Mouse (Mus musculus) testis, adult 2 months (tissue): ENCODE measurements around the gene Rgs10. TPM values are rescaled to one million over a fixed set of nuclear protein-coding genes. Genes with fewer than 3 reads are reported as not detected.

ENCODE experiments used
- H3K27ac ChIP-seq: fragments of 200-500 bp; 2 replicates; pipeline ENCODE4 v1.5.1; 2012; ENCODE audit warnings: low read depth, low read length; ENCODE audit not compliant: control insufficient read depth, insufficient read depth
- H3K27me3 ChIP-seq: fragments of 200-500 bp; 2 replicates; pipeline ENCODE4 v1.6.1; 2012; ENCODE audit warnings: mild to moderate bottlenecking, low read length, moderate library complexity; ENCODE audit not compliant: control insufficient read depth, insufficient read depth
- H3K36me3 ChIP-seq: fragments of 200-500 bp; 2 replicates; pipeline ENCODE4 v1.6.1; 2012; ENCODE audit warnings: mild to moderate bottlenecking, low read length; ENCODE audit not compliant: control insufficient read depth, insufficient read depth
- H3K4me1 ChIP-seq: fragments of 200-500 bp; 2 replicates; pipeline ENCODE4 v1.6.1; 2012; ENCODE audit warnings: low read length; ENCODE audit not compliant: control insufficient read depth, insufficient read depth
- H3K4me3 ChIP-seq: fragments of 200-500 bp; 2 replicates; pipeline ENCODE4 v1.5.1; 2012; ENCODE audit warnings: low read depth, mild to moderate bottlenecking, low read length, moderate library complexity, mixed read lengths; ENCODE audit not compliant: control insufficient read depth
- CTCF ChIP-seq: fragments of 200-500 bp; IDR thresholded peaks from 2 replicates; pipeline ENCODE4 v1.5.1; 2012; ENCODE audit warnings: low read depth, mild to moderate bottlenecking, inconsistent platforms, low read length, moderate library complexity; ENCODE audit not compliant: control insufficient read depth, insufficient read depth, insufficient replicate concordance
- POLR2A ChIP-seq: fragments of 200-500 bp; IDR thresholded peaks from 2 replicates; pipeline ENCODE4 v1.6.1; 2012; ENCODE audit warnings: low read depth, mild to moderate bottlenecking, inconsistent platforms, low read length, moderate library complexity; ENCODE audit not compliant: control insufficient read depth
- polyA plus RNA-seq: library from polyadenylated mRNA; depleted of rRNA; stranded (reverse); fragments of >200 nt; gene quantifications from 2 replicates; pipeline ENCODE4 v1.2.3, GENCODE M21; 2012; rRNA removed

The Rgs10 gene
- polyA plus RNA-seq, 1 experiment = 50.4 TPM

DNA sequence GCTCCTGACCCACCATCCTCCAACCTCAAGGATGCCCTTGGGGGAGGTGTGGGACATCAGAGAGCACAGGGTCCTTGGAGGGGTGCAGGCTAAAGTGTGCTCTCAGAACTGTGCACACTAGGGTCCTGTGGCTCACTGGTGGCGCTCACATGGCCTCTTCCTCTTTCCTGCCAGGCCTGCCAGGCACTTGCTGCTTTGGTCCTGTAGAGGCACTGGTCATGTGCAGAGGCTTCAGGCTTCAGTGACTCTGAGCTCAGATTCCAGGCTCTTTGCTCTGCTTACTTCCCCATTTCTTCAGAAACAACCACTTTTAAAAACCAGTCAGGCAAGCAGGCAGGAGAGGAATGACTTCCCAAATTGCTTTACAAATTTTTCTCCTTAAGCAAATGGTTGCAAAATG, 85.7 kb downstream of the Rgs10 start:
- TF ChIP-seq POLR2A (no peak), CTCF (no peak)
- Histone ChIP-seq H3K27me3 (no peaks in the 10 kb centered on the region), H3K27ac (no peak overlapping the region), H3K4me1 (no peaks in the 10 kb centered on the region), H3K4me3 (no peak overlapping the region), H3K36me3 (no peaks in the 10 kb centered on the region)

DNA sequence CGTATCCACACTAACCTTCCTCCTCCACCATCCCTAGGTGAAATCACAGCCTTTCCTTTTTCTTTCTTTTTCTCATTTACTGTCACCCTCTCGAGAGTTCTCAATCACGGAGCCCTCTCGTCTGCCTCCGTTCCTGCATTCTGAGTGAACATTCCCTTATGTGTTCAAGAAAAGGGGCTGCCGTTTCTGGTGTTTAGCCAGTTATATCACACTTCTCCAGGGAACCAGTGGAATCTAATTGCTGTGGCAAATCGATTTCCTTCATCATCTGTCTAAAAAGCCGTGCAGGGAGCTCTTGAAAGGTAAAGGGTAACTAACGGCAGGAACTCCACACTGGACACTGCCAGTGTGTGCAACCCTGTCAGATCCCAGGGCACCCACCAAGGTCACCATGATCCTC, 87.6 kb downstream of the Rgs10 start:
- H3K27ac ChIP-seq = no peak overlapping the region
- H3K4me3 ChIP-seq = no peak overlapping the region
- TF ChIP-seq CTCF (no peak), POLR2A (no peak)
- H3K36me3 ChIP-seq = no peaks in the 10 kb centered on the region
- no peaks in the 10 kb centered on the region for H3K27me3 ChIP-seq
- H3K4me1 ChIP-seq = no peaks in the 10 kb centered on the region

DNA sequence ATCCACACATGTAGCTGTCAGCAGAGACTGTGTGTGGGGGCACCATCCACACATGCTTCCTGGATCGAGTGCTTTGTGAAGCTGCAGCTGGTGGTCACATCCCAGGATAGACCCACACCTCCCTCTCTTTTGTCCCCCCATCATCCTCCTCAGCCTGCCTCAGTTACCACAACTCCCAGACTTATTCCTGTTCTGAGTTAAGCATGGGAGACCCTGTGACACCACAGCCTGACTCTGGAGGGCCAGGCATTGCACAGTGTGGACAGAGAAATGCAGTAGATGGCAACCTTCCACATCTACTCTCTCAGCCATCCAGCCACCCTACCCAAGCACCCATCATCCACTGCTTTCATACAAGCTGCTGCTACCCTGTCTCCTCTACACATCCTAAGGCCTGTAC, 93.6 kb downstream of the Rgs10 start:
- Histone ChIP-seq H3K27me3 (no peaks in the 10 kb centered on the region), H3K4me3 (no peak overlapping the region), H3K36me3 (no peaks in the 10 kb centered on the region), H3K4me1 (no peaks in the 10 kb centered on the region), H3K27ac (no peak overlapping the region)
- TF ChIP-seq CTCF = no peak

Other genes starting within 250 kb of the Rgs10 start
- gene Cox6a2, start 212.4 kb downstream of the Rgs10 start, polyA plus RNA-seq = 0.35 and 0.52 TPM in 2 replicates
- gene Armc5, start 181.4 kb downstream of the Rgs10 start, polyA plus RNA-seq = 11.4 and 12.1 TPM in 2 replicates
- gene 9130023H24Rik, start 180.7 kb downstream of the Rgs10 start, polyA plus RNA-seq = 8.1 and 9.5 TPM in 2 replicates
- 3.7 and 5.2 TPM in 2 replicates for gene Tgfb1i1, start 171.9 kb downstream of the Rgs10 start, polyA plus RNA-seq
- 1.2 and 2.0 TPM in 2 replicates for gene Slc5a2, start 153.1 kb downstream of the Rgs10 start, polyA plus RNA-seq
- 10.0 and 10.8 TPM in 2 replicates for gene BC017158, start 120.6 kb downstream of the Rgs10 start, polyA plus RNA-seq
- gene Tial1, start 43.0 kb upstream of the Rgs10 start, polyA plus RNA-seq = 32.1 and 36.0 TPM in 2 replicates
- 18.1 and 21.1 TPM in 2 replicates for gene Bag3, start 104.9 kb upstream of the Rgs10 start, polyA plus RNA-seq
- 1.4 and 1.5 TPM in 2 replicates for gene Inpp5f, start 192.6 kb upstream of the Rgs10 start, polyA plus RNA-seq